Mouse (Mus musculus) thymus, postnatal 4 days (tissue): ENCODE measurements around the gene Gpt2.

Experiments used
- DNase-seq: peaks from one replicate; pipeline ENCODE4 v3.0.0; 2021

Gene Gpt2

GRCm38 (mm10) chr8:85487906-85488620 lies 4.3 kb upstream of the Gpt2 start:
- DNase-seq, result no peak

DNA sequence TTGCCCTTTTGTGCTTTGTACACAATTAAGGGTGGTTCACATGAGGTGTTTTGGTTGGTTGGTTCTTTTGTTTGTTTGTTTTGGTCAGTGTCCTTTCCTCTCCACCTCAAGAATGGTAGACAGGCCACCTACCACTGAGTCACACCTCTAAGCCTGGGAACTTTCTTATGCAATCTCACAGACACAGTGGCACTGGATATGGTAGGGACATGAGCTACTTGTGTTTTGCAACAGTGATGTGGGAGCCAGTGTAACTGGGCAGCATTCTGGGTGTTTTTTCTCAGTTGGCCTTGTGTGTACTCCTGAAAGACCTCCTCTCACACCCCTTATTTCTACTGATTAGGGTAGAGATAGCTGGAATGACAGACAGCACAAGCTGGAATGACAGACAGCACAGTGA lies 3.7 kb upstream of the Gpt2 start:
- DNase-seq, result no peak

DNA sequence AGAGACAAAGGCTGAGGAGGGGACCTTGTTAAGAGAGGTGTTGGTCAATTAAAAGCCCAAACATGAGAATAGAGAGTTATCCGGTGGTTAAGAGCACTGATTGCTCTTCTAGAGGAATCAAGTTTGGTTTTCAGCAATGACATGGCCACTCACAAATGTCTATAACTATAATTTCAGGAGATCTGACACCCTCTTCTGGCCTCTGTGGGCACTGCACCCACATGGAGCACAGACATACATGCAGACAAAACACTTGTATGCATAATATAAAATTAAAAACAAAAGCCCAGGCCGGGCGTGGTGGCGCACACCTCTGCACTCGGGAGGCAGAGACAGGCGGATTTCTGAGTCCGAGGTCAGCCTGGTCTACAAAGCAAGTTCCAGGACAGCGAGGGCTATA lies 2.8 kb upstream of the Gpt2 start:
- peak; percentile 22 for DNase-seq

GRCm38 (mm10) chr8:85492940-85493931 lies 860 bp downstream of the Gpt2 start:
- DNase-seq, result peak; percentile 53

DNA sequence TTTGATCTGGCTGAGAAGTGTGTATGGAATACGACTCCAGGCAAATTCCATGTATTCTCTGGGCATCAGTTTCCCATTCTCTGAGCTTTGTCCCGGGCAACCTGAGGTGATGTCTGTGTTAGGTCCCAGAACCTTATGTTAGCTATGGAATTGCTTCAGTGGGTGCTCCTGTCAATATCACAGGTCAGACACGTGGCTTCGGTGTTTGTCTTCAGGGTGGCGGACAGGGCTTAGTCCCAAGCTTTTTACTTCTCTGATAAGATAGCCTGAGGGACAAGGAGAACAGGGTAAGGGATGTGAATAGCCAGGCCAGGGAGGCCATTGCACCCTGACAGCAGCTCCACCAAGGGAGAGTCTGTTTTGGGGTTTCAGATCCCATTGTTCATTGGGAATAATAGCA lies 3.7 kb downstream of the Gpt2 start:
- DNase-seq, result no peak

GRCm38 (mm10) chr8:85496778-85497177 lies 4.4 kb downstream of the Gpt2 start:
- no peak for DNase-seq

GRCm38 (mm10) chr8:85498577-85498976 lies 6.2 kb downstream of the Gpt2 start:
- no peak for DNase-seq

DNA sequence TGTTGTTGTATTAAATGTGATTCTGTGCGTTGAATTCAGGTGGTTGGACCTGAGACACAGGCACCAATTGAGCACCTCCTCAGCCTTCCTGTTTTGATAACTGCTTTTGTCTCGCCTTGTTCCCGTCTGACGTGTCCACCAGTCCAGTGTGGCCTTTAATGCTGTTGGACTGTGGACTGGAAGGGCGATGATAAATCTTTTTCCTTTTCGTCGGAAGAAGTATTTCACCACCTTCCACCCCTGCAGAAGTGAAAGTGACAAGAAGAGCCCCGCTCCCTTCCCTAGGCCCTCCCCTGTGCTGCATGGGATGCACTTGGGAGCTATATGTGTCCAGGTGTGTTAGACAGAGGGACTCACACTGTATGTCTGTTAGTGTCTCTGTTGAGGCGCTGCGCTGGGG lies 8.1 kb downstream of the Gpt2 start:
- no peak for DNase-seq

DNA sequence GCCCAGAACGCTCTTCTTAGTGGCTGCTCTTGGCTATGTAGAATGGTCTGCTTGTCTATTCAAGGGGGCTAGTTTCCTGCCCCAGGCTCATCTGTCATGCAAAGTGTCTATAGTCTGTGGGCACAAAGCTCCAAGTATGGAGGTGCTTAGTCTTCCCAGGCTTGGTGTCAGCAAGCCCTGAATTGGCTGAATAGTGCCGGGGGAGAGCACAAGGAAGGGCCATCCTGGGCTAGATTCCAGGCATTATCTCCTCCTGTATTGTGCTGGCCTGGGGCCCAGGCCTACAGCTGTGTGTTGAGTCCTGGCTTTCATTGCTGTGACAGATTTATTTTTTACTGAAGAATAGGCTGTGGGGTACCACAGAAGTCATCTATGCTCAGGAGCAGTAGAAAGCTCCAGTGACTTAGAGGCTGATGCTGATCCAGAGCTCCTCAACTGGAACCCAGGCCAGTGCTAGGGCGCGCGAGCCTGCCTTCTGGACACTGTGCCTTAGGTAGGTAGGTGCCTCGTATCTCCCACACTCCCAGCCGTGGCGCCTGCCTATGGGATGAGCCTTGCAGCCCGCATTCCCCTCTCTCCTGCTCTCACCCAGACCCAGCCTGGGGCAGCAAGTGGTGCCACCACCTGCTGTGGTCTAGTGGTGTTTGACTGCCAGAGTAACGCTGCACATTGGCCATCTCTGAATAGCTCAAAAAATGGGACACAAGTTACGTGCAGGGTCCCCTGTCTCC lies 8.7 kb downstream of the Gpt2 start:
- no peak for DNase-seq

DNA sequence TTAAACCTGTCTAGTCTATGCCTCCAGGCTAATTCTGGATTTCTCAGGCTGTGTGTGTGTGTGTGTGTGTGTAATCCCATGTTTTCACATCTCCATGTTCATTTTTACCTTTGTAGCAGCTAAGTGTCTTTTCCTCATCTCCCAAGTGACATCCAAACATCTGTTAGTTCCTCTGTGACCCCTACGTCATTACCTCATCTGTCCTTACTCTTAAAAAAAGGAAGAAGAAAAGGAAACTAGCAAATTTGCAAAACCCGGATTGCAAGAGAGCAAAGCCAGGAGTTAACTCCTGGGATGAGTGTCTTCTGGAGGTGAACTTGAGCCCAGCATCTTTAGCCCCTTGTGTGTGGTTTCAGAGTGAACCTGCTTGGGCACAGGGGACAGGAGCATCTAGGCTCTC lies 10.0 kb downstream of the Gpt2 start:
- DNase-seq, result no peak

GRCm38 (mm10) chr8:85503065-85503464 lies 10.7 kb downstream of the Gpt2 start:
- DNase-seq, result no peak

DNA sequence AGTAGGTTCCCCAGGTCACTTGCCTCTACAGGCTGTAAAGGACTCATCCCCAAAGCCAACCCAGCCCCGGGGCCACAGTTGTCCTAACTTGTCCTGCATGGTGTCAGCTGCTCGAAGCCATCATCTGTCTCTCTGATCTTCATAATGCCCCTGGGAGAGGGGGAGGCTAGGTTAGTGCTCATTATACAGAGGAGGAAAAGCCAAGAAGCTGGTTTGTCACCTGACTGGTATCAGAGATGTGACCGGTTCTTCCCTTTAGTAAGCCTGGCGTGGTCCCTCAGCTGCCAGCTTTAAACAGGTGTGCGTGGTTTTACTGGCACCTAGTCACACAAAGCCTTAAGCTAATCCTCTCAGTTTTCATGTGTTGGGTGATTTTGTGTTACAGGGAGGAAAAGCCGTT lies 12.3 kb downstream of the Gpt2 start:
- DNase-seq, result no peak

- no peak for DNase-seq
These were observed 14.2 kb downstream of the Gpt2 start for GRCm38 (mm10) chr8:85506620-85507019.

DNA sequence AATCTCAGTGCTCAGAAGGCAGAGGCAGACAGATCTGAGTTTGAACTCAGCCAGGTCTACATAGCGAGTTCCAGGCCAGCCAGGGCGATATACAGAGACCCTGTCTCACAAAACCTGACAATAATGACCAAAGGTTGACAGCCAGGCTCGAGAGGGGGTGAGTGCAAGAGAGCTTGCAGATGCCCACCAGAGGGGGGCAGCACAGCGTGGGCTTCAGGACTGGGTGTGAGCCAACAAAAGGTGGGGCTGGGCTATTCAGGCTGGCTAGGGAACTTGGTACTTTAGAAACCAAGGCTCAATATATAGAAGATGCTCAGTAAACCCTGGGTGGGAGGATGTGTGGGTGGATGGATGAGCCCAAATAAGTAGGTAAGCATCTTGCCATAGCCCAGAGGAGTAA lies 16.3 kb downstream of the Gpt2 start:
- peak; percentile 21 for DNase-seq

DNA sequence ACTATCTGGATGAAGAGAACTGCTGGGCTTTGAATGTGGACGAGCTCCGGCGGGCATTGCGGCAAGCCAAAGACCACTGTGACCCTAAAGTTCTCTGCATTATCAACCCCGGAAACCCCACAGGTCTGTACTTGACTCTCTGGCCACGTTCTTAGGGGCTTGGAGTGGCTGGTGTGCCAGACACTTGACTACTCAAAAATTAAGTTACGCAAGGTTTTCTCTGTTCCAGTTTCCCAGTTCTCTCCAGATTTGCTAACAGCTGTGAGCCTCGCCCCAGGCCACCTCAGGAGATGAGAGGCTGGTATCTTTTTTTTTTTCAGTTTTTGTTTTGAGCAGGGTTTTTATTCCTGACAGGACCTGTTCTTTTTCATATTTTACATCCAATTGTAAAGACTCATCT lies 19.9 kb downstream of the Gpt2 start:
- DNase-seq, result no peak

- no peak for DNase-seq
These were observed 20.9 kb downstream of the Gpt2 start for GRCm38 (mm10) chr8:85513283-85513682.

DNA sequence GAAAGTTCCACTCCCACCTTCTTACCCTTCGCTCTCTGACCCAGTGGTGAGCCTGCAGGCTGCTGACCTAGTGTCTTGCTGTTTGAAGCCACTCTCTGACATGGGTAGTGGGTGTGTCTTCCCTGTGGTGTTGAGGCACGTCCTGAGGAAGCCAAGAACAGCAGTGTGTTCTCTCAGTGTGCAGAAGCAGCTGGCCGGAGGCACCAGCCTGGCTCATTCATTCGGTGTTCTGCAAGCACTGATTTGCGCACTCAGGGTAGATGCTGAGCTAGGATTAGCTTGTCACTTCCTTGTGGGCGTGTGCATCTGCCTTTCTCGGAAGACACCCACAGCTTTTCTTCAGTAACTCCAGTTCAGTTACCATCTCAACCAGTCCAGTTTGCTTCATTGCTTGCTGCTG lies 23.0 kb downstream of the Gpt2 start:
- no peak for DNase-seq

GRCm38 (mm10) chr8:85517336-85517735 lies 25.0 kb downstream of the Gpt2 start:
- DNase-seq, result no peak

DNA sequence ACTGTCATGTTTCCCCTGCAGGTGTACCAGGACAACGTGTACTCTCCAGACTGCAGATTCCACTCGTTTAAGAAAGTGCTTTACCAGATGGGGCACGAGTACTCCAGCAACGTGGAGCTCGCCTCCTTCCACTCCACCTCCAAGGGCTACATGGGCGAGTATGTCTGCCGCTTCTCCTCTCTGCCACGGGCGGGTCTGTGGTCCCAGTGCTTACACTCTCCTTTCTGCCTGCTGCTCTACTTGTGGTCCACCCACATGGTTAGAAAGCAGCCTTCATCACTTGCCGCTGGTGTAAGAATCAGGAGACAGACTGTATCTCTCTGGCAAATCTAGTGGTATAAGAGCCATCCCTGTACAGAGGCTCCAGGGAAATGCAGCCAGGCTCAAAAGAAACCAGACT lies 25.6 kb downstream of the Gpt2 start:
- DNase-seq, result no peak

- DNase-seq, result no peak
These were observed 28.2 kb downstream of the Gpt2 start for GRCm38 (mm10) chr8:85520586-85520985.

- no peak for DNase-seq
These were observed 29.0 kb downstream of the Gpt2 start for GRCm38 (mm10) chr8:85521332-85521731.

DNA sequence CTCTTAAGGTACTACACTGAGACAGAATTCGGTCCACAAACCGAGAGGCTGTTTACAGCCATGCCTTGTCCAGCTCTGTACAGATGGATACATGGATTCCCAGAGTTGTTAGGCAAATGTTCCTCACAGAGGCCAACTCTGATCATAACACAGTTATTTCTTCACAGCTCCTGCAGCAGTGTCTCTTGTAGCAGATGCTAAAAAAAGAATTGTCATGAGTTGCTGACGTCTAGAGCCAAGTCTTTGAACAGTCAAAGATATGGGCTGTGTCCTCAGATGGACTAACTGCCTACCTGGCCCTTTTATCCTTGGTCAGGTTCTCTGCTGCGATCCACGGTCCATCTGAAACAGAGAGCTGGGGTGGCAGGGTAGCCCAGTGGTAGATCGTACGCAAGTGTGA lies 31.7 kb downstream of the Gpt2 start:
- DNase-seq, result no peak

- DNase-seq, result peak; percentile 76
These were observed 33.7 kb downstream of the Gpt2 start for GRCm38 (mm10) chr8:85526105-85526504.

GRCm38 (mm10) chr8:85528959-85529358 lies 36.6 kb downstream of the Gpt2 start:
- no peak for DNase-seq
